Mouse (Mus musculus) frontal cortex, postnatal 10 days (tissue): ENCODE results near the gene Piwil4.

ENCODE experiments used
- DNase-seq, 2 experiments: peaks; one replicate each; pipeline ENCODE4 v3.0.0; 2022; ENCODE audit warnings: low spot score in 2 of 2, mixed read lengths in 1 of 2

Piwil4 gene

GRCm38 (mm10) chr9:14668382-14668781 is 72.2 kb downstream of the Piwil4 start:
- DNase-seq = no peak

GRCm38 (mm10) chr9:14666071-14666470 is 74.5 kb downstream of the Piwil4 start:
- DNase-seq = no peak

GRCm38 (mm10) chr9:14663591-14663990 is 76.9 kb downstream of the Piwil4 start:
- DNase-seq = no peak

- no peak for DNase-seq
These were observed 77.7 kb downstream of the Piwil4 start for GRCm38 (mm10) chr9:14662876-14663275.

GRCm38 (mm10) chr9:14662138-14662537 is 78.4 kb downstream of the Piwil4 start:
- no peak for DNase-seq

GRCm38 (mm10) chr9:14657926-14658325 is 82.6 kb downstream of the Piwil4 start:
- DNase-seq = no peak

- DNase-seq = no peak
These were observed 86.5 kb downstream of the Piwil4 start for GRCm38 (mm10) chr9:14654010-14654409.

- no peak for DNase-seq
These were observed 87.8 kb downstream of the Piwil4 start for GRCm38 (mm10) chr9:14652761-14653160.

GRCm38 (mm10) chr9:14647849-14648248 is 92.7 kb downstream of the Piwil4 start:
- DNase-seq = no peak

GRCm38 (mm10) chr9:14646641-14647040 is 93.9 kb downstream of the Piwil4 start:
- no peak for DNase-seq
